Mouse (Mus musculus) layer of hippocampus, adult 11-12 months (tissue): ENCODE measurements at regions not wholly inside any gene's neighbourhood (a gene's known extent, or its start where the extent isn't known, plus 50 kb on each side); places are given as distances from the start of the nearest gene placed in this dataset.

Source experiments
- DNase-seq: peaks from one replicate; pipeline ENCODE4 v3.0.0; 2022; ENCODE audit warnings: low spot score

DNA sequence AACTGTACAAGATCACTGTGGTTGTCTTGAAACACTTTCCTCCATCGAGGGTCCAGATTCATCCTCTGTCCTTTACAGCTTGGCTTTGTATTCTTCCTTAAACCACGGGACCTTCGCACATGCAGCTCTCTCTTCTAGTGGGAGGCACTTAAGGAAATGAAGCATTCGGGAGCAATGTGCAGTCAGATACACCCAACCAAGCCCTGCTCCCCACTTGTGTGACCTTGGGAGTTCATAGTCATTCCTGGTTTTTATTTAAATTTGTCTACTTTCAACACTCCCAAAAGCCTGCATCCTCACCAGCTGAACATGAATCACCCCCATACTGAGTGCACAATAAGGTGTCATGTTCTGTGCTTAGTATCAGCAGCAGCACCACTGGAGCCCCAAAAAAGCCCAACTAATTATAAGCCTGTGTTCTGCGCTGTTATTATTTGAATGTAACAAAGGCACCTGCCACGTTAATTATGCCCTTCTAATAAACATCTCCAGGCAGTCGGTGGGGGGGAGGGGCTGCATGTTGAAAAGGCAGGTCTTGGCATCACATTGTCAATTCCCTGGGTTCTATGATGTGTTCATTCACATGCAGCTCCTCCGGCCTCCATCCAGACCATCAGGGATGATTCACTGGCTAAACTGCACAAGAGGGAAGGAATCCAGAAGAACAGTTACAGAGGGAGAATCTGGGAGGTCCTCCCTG is 524.6 kb downstream of the 1810013L24Rik start:
- no peak for DNase-seq

DNA sequence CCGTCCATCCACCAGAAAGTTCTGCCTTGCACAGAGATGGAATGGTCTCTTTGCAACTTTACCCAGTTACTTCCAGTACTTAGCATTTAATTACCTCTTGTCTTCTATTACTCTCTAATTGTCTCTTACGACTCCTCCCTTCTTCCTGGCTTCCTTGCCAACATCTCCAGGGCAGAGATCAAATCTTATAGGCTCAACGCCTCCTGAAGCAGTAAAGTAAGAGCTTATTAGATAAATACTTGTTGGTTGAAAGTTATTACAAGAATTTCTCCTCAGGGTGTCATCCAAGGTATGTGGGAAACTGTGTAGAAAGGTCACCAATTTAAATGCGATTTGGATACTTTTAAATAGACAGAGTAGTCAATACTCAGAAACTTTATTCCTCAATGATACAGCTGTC is 528.8 kb downstream of the 1810013L24Rik start:
- no peak for DNase-seq

DNA sequence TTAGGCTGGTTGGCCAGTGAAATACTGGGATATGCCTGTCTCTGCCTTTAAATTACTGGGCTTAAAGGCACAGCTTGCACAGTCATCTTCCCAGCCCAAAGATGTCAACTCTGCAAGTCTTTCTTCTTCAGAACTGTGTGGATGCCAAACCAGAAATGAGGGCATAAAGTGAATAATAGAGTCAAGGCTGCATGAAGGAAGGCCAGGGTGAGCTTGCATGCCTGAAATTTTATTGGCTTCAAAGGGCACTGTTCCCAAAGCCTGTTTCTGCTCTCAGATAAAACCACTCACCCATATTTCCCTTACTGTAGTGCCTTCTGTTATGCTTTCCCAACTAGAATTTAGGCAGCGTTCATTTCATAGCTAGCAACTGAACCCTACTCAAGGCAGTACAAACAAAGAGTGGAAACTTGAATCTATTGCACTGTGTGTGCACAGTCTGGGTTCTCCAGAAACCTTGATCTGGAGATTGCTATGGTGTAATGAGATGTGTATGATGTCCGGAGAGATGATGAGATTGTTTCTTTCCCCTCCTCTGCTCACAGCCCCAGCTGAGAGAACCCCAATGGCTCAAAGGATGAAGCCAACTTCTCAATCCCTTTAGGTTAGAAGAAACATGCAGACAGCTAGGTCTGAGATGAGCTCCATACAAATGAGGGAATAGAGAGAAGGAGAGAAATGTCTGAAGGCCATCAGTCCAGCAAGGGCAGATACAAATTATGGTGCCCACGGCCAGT is 529.7 kb downstream of the 1810013L24Rik start:
- DNase-seq: no peak

DNA sequence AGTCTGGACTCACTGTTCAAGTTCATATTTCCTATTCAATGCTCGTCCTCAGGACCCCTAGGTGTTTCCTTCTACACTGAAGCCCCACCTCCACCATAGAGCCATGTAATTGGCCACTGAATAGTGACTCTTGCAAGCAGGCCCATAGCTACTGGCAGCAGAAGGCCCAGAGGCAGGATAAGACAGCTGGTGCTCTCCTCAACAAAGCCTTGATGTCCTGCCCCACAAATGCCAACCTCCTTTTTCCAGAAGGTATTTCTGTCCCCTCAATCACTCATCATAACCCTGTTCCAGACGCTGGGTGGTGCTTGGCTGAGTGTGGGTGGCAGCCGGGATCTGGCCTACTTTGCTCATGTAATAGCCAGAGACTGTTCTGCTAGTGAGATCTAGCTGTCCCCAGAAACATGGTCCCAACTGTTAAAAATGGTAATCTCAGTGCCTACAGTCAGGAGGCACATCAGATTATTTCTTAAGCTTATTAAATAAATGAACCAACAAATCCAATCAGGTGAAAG is 530.9 kb downstream of the 1810013L24Rik start:
- DNase-seq: peak; percentile 37

DNA sequence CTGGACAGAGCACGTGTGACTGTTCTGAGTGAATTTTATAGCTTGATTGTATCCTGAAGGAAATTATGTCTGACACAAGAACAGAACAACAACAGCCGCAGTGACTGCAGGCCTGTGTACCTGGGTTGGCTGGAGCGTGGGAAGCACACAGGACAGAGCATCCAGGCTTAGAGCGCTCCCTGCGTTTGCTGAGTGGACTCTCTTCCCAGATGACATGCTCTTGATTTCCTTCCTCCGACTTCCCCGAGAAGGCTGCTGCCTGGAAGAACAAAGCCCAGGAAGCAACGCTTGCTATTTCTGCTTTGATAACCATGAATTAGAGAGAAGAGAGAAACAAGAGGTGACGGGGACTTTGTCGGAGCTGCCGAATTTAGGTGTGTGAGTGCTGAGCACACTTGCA is 532.2 kb downstream of the 1810013L24Rik start:
- no peak for DNase-seq

DNA sequence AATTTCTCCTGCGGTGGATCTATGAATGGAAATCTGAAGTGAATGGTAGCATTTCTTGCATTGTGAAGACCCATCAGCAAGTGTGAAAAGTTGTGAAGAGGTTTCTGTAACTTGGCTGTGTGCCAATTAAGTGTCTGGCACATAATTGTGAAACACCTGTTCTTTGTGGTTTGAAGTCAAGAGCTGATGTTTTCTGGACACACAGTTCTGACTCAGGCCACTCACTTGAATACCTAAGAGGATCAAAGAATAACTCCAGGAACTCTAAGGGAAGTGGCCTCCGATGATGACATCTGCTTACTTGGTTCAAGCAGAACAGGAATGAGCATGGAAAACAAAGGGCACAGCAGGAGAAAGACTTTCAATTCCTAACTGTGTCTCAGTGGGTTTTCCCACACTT is 534.2 kb downstream of the 1810013L24Rik start:
- DNase-seq: no peak

DNA sequence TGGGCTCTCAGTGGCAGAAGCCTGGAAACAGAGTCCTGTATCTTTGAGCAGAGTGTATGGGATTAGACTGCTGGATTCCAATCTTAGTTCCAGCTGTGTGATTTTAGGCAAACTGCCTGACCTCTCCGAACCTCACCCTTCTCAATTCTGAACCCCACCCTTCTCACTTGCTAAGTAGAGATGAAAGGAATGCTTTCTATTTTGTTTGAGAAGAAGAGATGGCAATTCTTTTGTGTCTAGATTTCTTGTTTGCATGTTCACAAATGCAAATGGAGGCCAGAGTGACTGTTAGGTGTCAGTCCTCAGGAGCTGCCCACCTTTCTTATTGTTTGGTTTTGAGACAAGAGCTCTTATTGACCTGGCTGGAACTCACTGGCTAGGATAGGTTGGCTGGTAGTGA is 561.1 kb downstream of the 1810013L24Rik start:
- no peak for DNase-seq

DNA sequence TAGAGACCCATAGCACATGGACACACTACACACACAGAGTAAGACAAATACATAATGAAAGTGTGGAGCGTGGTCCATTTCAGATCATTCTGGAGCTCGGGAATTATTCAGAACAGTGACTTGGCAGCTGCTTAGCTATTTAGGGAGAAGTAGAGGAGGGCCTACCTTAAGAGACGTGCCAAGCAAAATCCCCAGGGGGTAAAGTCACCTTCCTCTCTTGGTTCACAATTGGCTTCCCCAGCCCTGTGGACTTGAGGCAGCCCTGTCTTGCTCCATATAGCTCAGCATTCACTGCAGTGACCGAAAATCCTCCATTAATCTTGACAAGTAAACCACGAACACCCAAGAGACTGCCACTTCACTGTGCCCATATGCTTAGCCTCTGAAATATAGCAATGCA is 574.8 kb downstream of the 1810013L24Rik start:
- no peak for DNase-seq

DNA sequence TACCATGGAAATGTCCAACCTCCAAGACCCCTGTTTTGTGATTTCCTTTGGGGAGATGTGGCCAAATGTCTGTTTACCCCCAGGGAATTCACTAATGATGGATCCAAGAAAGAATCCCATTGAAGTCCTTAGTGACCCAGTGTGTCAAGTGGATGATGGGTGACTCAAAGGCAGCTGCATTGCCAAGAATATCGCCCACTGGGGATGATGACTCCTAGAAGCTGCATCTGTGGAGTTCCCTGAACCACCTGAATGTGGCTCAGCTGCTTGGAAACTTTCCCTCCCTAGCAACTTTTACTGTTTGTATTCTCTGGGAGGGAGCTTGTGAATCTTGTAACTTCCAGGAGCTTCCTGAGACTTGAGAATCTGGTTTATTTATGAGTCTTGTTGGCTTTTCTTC is 578.3 kb downstream of the 1810013L24Rik start:
- DNase-seq: no peak

DNA sequence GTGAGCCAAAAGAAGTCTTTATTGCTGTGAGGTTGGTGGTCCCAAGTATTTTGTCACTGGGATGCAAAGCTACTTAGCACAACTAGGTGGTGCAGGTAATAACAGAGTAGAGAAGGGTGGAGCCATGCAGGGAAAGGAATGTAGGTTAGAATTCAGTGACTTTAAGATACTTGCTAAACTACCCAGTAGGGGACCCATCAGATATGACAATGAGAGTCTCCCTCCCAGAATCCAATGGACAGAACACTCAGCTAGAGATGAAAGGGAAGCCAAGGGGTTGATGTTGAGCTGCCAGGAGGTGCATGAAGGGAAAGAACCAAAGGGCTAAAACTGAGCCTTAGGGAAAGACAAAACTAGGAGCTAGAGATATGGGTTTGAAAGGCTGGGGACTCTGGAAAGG is 564.9 kb downstream of the Grin2a start:
- DNase-seq: no peak

DNA sequence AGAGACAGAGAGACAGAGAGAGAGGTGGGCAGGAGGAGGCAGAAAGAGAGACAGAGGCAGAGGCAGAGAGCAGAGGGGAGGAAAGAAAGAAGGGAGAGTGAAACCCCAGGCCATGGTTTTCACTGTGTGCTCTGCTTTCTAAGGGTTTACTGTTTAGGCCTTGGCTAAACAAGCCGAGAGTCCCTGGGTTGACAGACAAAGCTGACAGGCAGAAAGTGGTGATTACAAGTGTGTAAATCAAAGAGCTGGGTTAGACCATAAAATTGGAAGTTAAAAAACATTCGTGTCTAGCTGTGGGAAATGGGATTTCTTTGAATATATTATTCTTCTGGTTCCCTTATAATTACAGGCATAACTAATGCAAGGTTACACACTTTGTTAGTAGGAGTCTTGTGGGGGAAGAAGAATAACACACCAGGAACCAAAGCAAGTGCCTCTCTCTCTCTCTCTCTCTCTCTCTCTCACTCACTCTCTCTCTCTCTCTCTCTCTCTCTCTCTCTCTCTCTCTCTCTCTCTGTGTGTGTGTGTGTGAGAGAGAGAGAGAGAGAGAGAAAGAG is 556.0 kb downstream of the Grin2a start:
- no peak for DNase-seq

DNA sequence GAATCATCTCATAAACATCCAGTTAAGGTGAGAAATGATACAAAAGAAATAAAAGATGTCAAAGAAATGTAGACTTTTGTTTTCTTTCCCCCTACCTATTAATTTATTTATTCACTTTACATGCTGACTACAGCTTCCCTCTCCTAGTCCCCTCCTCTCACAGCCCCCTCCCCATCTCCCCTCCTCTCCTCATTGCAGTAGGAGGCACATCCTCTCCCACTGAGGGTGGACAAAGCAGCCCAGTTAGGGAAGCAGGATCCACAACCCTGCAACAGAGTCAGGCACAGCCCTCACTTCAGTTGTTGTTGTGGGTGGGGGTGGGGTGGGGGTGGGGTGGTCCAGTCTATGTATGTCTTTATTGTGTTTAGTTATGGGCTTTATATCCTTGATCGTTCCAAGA is 555.5 kb downstream of the Grin2a start:
- DNase-seq: no peak

DNA sequence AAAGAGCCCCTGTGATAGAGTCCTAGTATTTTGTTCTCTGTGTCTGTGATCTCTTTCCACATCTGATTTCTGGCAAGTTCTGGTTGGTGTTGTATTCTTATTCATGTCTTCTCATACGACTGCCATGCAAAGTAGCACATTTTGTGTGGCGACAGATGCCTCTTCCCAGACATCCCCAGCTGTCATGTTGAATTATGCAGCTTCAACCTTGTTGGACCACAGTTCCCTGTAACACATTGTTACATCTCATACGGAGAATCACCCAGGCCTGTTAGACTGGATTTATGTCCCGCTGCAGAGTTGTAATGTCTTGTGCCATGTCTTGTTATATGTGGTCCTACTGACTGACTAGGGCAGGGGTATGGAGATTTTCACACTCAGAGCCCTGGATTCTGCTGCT is 543.3 kb downstream of the Grin2a start:
- DNase-seq: peak; percentile 16

DNA sequence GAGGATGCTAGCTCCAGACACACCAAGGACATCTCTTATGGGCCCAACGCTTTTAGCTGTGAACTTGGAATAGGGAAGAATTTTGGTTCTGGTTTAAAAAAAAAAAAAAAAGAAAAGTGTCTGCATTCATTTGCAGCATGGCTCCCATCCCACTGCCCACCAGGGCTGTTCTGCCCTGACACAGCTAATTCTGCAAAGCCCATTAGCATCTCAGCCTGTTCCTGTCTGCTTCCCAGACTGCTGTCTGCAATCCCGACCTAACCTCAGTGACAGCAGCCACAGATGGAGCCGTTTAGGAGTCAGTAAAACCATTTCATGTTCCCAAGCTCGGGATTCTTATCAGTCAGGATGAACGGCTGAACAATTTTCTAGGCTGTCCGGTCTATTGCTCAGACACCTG is 537.8 kb downstream of the Grin2a start:
- DNase-seq: no peak

DNA sequence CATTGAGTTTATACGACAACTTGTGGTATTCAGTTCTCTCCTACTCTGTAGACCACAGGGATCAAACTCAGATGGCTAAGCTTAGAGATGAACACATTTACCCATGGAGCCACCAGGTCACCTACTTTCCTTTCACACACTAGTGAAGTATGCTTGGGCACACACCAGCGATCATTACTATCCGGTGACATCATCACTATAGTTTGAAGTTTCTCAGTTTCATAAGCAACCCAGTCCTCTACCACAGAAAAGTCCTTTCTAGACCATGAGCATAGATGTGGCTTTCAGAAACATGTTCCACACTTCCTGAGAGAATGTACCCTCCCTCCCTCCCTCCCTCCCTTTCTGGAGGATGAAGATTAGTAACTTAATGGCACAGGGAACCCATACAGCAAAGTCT is 532.9 kb downstream of the Grin2a start:
- no peak for DNase-seq

DNA sequence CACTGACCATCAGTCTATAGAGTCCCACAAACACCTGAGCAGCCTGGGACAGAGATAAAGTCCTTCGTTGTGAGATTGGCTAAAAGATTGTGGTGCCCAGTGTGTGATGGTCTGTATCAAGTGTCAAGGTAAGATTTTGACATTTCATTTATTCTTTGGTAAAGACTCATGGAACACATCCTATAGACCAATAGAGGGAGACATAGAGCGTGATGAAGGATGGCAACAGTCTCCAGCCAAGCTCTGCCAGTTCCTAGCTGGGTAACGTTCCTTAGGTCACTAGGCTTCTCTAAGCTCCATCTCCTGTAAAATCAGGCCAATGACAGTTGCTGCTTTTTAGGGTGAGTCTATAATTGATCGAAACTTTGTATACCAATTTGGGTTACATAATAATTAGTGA is 526.0 kb downstream of the Grin2a start:
- DNase-seq: no peak

DNA sequence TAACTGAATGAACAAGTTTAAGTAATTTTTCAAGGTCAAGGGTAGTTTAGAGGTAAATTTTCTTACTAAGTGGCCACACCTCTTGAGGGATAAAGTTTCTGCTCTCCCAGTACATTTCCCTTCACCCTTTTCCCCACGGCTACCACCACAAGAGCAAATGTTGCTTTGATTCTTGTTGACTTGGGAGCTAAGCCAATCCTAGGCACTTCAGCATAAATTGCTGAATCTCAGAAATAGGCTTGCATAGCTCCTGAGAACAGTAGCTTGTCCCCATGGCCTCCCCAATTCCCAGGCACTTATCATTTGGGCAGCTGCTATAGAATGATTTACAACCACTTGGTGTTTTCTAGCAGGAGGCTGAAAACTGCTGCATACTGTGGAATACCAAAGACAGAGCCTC is 510.1 kb downstream of the Grin2a start:
- no peak for DNase-seq

DNA sequence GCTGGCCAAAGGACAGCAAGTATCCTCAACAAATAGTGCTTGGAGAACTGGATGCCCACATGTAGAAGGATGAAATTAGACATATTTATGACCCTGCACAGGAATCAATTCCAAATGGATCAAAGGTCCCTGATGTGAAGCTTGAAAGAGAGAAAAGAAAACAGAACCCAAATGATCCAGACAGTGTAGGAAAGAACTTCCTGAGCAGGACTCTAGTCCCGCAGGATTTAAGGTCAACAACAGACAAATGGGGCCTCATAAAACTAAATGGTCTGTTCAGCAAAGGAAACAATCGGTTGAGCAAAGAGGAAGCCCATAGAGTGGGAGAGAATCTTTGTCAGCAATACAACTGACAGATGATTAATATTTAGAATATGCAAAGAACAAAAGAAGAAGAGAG is 497.1 kb downstream of the Grin2a start:
- DNase-seq: no peak

DNA sequence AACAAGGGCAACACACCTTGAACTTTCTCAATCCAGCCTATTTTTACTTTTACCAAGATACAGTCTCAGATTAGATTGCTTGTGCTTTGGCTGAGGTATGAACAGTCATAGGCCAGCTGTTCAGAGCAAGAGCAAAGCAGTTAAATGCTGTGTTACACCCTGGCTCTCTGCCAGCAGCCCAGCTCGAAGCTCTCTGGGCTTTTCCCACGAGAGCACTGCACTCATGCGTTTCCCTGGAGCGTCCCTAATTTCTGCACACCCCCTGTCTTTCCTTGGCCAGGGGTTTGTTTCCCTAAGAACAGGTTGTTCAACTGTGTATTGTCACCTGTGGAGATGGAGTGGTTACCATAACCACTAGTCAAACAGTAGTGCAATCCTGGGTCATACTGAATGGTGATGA is 493.6 kb downstream of the Grin2a start:
- DNase-seq: peak; percentile 27

DNA sequence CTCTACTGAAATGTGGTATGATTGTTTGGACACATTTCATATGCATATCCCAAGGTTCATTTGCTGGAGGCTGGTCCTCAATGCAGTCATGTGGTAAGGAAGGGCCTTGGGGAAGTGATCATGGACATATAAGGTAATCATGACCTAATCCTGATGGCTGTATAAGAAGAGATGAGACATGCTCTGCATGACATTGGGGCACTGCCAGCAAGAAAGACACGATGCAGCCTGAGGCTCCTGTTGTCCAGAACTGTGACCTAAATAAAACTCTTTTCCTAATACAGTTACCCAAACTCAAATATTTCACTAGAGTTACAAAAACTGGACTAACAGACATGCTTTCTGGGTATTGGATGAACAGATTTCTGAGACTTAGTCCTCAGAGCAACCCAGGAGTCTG is 485.7 kb downstream of the Grin2a start:
- DNase-seq: no peak

DNA sequence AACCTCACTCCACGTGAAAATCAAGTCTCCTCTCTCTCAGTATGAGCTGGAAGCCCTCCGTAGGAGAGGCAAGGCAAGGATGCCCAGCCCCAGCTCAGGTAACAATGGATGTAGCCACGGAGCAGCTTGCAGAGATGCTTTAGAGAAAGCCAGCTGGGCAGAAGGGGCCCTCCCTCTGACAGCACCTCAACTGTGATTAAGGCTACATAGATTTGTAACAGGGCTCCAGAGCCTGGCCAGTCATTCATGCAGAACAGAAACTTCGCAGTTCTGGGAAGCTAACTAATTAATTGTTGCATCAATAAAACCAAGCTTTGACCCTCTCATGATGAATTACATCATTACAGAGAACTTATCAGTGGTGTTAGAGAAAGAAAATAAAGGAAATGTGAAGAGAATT is 480.8 kb downstream of the Grin2a start:
- no peak for DNase-seq
